In genomic region chr7:82234898-82235290, GRCm38 (mm10) we compare ENCODE assay signal across 23 mouse cellular contexts.
DNase-seq lines count a peak whose midpoint lies in the region; ATAC-seq lines count a peak whose summit lies in the region.
"Had no signal": no experiment of that assay in that cellular context is flagged by ENCODE, and none has a peak within 500 bp of the region (broad histone marks: within the 10 kb centered on the region; RNA-seq: fewer than 3 reads in every experiment).

No protein-coding gene starts in this region.

- WGBS in heart, embryonic 16.5 days = 27% methylated on average over 3 of the region's 4 CpGs
- 26% methylated on average over 3 of the region's 4 CpGs for WGBS in embryonic facial prominence, embryonic 10.5 days

- no peaks in the 10 kb centered on the region for H3K9me3 ChIP-seq in heart, embryonic 16.5 days (replicated peaks; ENCODE audit: control insufficient read depth, low read length)
- H3K9me3 ChIP-seq in embryonic facial prominence, embryonic 10.5 days = no peaks in the 10 kb centered on the region
- H3K9me3 ChIP-seq: embryonic facial prominence, embryonic 15.5 days; forebrain, embryonic 15.5 days; hindbrain, embryonic 13.5 days; limb, embryonic 15.5 days; neural tube, embryonic 12.5 days had no signal

- no peak for DNase-seq in heart, adult 8-10 months (ENCODE audit: low spot score)
- peak; percentile 32 to 42 for DNase-seq in thymus, postnatal 10 days (ENCODE audit: low spot score in 2 of 2)
- DNase-seq in thymus, adult 18-20 months = no peak
- no peak for DNase-seq in embryonic facial prominence, embryonic 10.5 days (ENCODE audit: low spot score)
- no peak for DNase-seq in Muller cell, postnatal 12 days (ENCODE audit: inconsistent ontology term)
- no peak for DNase-seq in adipocyte (ENCODE audit: low spot score)
- DNase-seq: adrenal gland, postnatal 36 days; cerebellum, adult 9-10 months; gastrocnemius, postnatal 10 days; heart, postnatal 10 days; kidney, adult 11 months; layer of hippocampus, adult 9-11 months; lung, embryonic 14.5 days; lung, postnatal 4 days; midbrain, embryonic 14.5 days; retina, postnatal 1 day had no signal

- H3K4me2 ChIP-seq in heart, embryonic 16.5 days (ENCODE audit: low read depth, low read length) = no peak overlapping the region
- H3K4me2 ChIP-seq: embryonic facial prominence, embryonic 15.5 days; forebrain, embryonic 15.5 days; hindbrain, embryonic 13.5 days; limb, embryonic 15.5 days; lung, embryonic 14.5 days; neural tube, embryonic 12.5 days had no signal

- H3K4me1 ChIP-seq in heart, embryonic 16.5 days (ENCODE audit: control insufficient read depth, insufficient read depth, low read length) = 0 out of 2 replicates have a peak, but pooled peaks cover 2% of the 10 kb centered on the region
- H3K4me1 ChIP-seq in embryonic facial prominence, embryonic 10.5 days = peaks cover 43% of the 10 kb centered on the region
- H3K4me1 ChIP-seq: embryonic facial prominence, embryonic 15.5 days had no signal

- ATAC-seq in heart, embryonic 16.5 days (replicated peaks; ENCODE audit: extremely low read depth, insufficient read depth, low FRiP score) = no peak
- ATAC-seq: forebrain, embryonic 15.5 days had no signal

- no peaks in the 10 kb centered on the region for H3K27me3 ChIP-seq in heart, embryonic 16.5 days (ENCODE audit: control insufficient read depth, insufficient read depth, low read length)
- H3K27me3 ChIP-seq in embryonic facial prominence, embryonic 10.5 days (replicated peaks; ENCODE audit: low read depth, poor library complexity, severe bottlenecking) = no peaks in the 10 kb centered on the region
- H3K27me3 ChIP-seq: embryonic facial prominence, embryonic 15.5 days; forebrain, embryonic 15.5 days; hindbrain, embryonic 13.5 days; limb, embryonic 15.5 days; neural tube, embryonic 12.5 days had no signal

- H3K4me3 ChIP-seq in heart, embryonic 16.5 days (ENCODE audit: low read length) = no peak overlapping the region
- H3K4me3 ChIP-seq in embryonic facial prominence, embryonic 10.5 days = no peak overlapping the region
- H3K4me3 ChIP-seq: embryonic facial prominence, embryonic 15.5 days; forebrain, embryonic 15.5 days; hindbrain, embryonic 13.5 days; limb, embryonic 15.5 days; neural tube, embryonic 12.5 days had no signal

- H3K27ac ChIP-seq in heart, embryonic 16.5 days (ENCODE audit: low read length) = 0 out of 2 replicates have a peak overlapping the region, but pooled peaks have one; percentile 4
- H3K27ac ChIP-seq in embryonic facial prominence, embryonic 10.5 days (replicated peaks) = peak overlapping the region; percentile 48; the same call in 1 of the 2 replicates
- H3K27ac ChIP-seq: embryonic facial prominence, embryonic 15.5 days; forebrain, embryonic 15.5 days; hindbrain, embryonic 13.5 days; limb, embryonic 15.5 days; liver, embryonic 14.5 days; neural tube, embryonic 12.5 days had no signal

- H3K9ac ChIP-seq in heart, embryonic 16.5 days (ENCODE audit: low read length) = no peak overlapping the region
- H3K9ac ChIP-seq: embryonic facial prominence, embryonic 15.5 days; forebrain, embryonic 15.5 days; hindbrain, embryonic 13.5 days; limb, embryonic 15.5 days; liver, embryonic 14.5 days; lung, embryonic 14.5 days; neural tube, embryonic 12.5 days had no signal

- no peaks in the 10 kb centered on the region for H3K36me3 ChIP-seq in heart, embryonic 16.5 days (ENCODE audit: control insufficient read depth, insufficient read depth)
- H3K36me3 ChIP-seq in embryonic facial prominence, embryonic 10.5 days (replicated peaks) = no peaks in the 10 kb centered on the region
- H3K36me3 ChIP-seq: embryonic facial prominence, embryonic 15.5 days; forebrain, embryonic 15.5 days; hindbrain, embryonic 13.5 days; limb, embryonic 15.5 days; neural tube, embryonic 12.5 days had no signal

Comparison
In these comparisons a context has a peak if more than half of its experiments do, and no peak if none do; other contexts are left out.
1. DNase-seq: peak in thymus, postnatal 10 days (2 of 2); none in heart, adult 8-10 months (single experiment), thymus, adult 18-20 months (0 of 2), embryonic facial prominence, embryonic 10.5 days (single experiment), Muller cell, postnatal 12 days (single experiment) and adipocyte (single experiment).